Mouse (Mus musculus): ENCODE results near the gene Sec14l4. TPM values are rescaled to one million over a fixed set of nuclear protein-coding genes. Genes with fewer than 3 reads are reported as not detected.
"Not testable (repeated sequence)": the region's sequence is repeated elsewhere in the genome, so short reads cannot be mapped to it uniquely, and the experiment has no call there.

Sec14l4 gene
- total RNA-seq (2021): under 1 TPM; 0.25 to 0.85 TPM
- long read RNA-seq, experiment 1: 0 reads
- long read RNA-seq, experiment 2: 0 reads

GRCm38 (mm10) chr11:4031126-4031941 lies at the start of gene Sec14l4:
Gene Sec14l4 (plus strand): TSS chr11:4031462.
- no peak for DNase-seq

- DNase-seq: no peak
Measured at GRCm38 (mm10) chr11:3981536-3981935, 49.7 kb upstream of the Sec14l4 start.

- DNase-seq: no peak
Measured at GRCm38 (mm10) chr11:3982275-3983209, 48.7 kb upstream of the Sec14l4 start.

GRCm38 (mm10) chr11:3983291-3983862 lies 47.9 kb upstream of the Sec14l4 start, which contains the start of gene Gal3st1:
Gene Gal3st1 (plus strand): TSS chr11:3983636.
- no peak for DNase-seq

GRCm38 (mm10) chr11:3983863-3984745 lies 47.2 kb upstream of the Sec14l4 start:
- no peak for DNase-seq

GRCm38 (mm10) chr11:3989748-3990147 lies 41.5 kb upstream of the Sec14l4 start:
- no peak for DNase-seq

- no peak for DNase-seq
Measured at GRCm38 (mm10) chr11:3993132-3993531, 38.1 kb upstream of the Sec14l4 start.

- DNase-seq: no peak
Measured at GRCm38 (mm10) chr11:3993914-3994313, 37.3 kb upstream of the Sec14l4 start.

GRCm38 (mm10) chr11:3995511-3995910 lies 35.8 kb upstream of the Sec14l4 start:
- no peak for DNase-seq

- DNase-seq: no peak
Measured at GRCm38 (mm10) chr11:3996840-3997239, 34.4 kb upstream of the Sec14l4 start.

- no peak for DNase-seq
Measured at GRCm38 (mm10) chr11:3997978-3998720, 33.1 kb upstream of the Sec14l4 start.

GRCm38 (mm10) chr11:3999547-3999946 lies 31.7 kb upstream of the Sec14l4 start:
- no peak for DNase-seq

- DNase-seq: peak; percentile 36 to 72
Measured at GRCm38 (mm10) chr11:4001603-4002002, 29.7 kb upstream of the Sec14l4 start.

GRCm38 (mm10) chr11:4005220-4005805 lies 25.9 kb upstream of the Sec14l4 start:
- no peak for DNase-seq

GRCm38 (mm10) chr11:4006462-4006861 lies 24.8 kb upstream of the Sec14l4 start:
- no peak for DNase-seq

GRCm38 (mm10) chr11:4012616-4013015 lies 18.6 kb upstream of the Sec14l4 start:
- no peak for DNase-seq

GRCm38 (mm10) chr11:4015796-4016195 lies 15.5 kb upstream of the Sec14l4 start:
- not testable (repeated sequence) for DNase-seq

GRCm38 (mm10) chr11:4022111-4022510 lies 9.2 kb upstream of the Sec14l4 start:
- DNase-seq: not testable (repeated sequence)

GRCm38 (mm10) chr11:4023321-4023720 lies 7.9 kb upstream of the Sec14l4 start:
- no peak for DNase-seq

GRCm38 (mm10) chr11:4027066-4027465 lies 4.2 kb upstream of the Sec14l4 start:
- DNase-seq: no peak

Data from heart, adult 18-20 months (tissue).